Mouse (Mus musculus) gastrocnemius, adult 8-10 months (tissue): ENCODE results near the gene Zcchc17. TPM values are rescaled to one million over a fixed set of nuclear protein-coding genes. Genes with fewer than 3 reads are reported as not detected.

ENCODE experiments used
- DNase-seq, 2 experiments: peaks; one replicate each; pipeline ENCODE4 v3.0.0; 2022; ENCODE audit warnings: low spot score in 2 of 2
- total RNA-seq, 4 experiments: library from RNA; stranded (reverse); gene quantifications; 2 replicates each; pipeline ENCODE4 v1.2.4; 2022

Zcchc17 gene
- total RNA-seq, 4 experiments from 2014 or later, result 33.9 to 46.4 (median 43.9) TPM

GRCm38 (mm10) chr4:130318122-130318521 lies 41.6 kb downstream of the Zcchc17 start:
- no peak for DNase-seq

GRCm38 (mm10) chr4:130316691-130317090 lies 43.1 kb downstream of the Zcchc17 start:
- no peak for DNase-seq

- no peak for DNase-seq
Measured at GRCm38 (mm10) chr4:130315771-130316527, 43.8 kb downstream of the Zcchc17 start.

GRCm38 (mm10) chr4:130313552-130313951 lies 46.2 kb downstream of the Zcchc17 start:
- DNase-seq, result no peak

- DNase-seq, result peak in 1 of 2 experiments; percentile 12
Measured at GRCm38 (mm10) chr4:130312526-130312925, 47.2 kb downstream of the Zcchc17 start.

GRCm38 (mm10) chr4:130309254-130309653 lies 50.5 kb downstream of the Zcchc17 start:
- no peak for DNase-seq

GRCm38 (mm10) chr4:130308231-130309081 lies 51.3 kb downstream of the Zcchc17 start, which contains the start of the genes Fabp3 and Gm10570:
TSS of gene Fabp3 (plus strand) at chr4:130308595.
TSS of gene Gm10570 (minus strand) at chr4:130308674.
- DNase-seq, result peak; percentile 59 to 76

- DNase-seq, result peak in 1 of 2 experiments; percentile 42
Measured at GRCm38 (mm10) chr4:130307851-130308230, 51.9 kb downstream of the Zcchc17 start.

- DNase-seq, result peak; percentile 57 to 63
Measured at GRCm38 (mm10) chr4:130306796-130307630, 52.7 kb downstream of the Zcchc17 start.

- DNase-seq, result no peak
Measured at GRCm38 (mm10) chr4:130304746-130305145, 55.0 kb downstream of the Zcchc17 start.

GRCm38 (mm10) chr4:130302285-130302870 lies 57.4 kb downstream of the Zcchc17 start:
- DNase-seq, result no peak

GRCm38 (mm10) chr4:130299629-130300018 lies 60.1 kb downstream of the Zcchc17 start:
- DNase-seq, result no peak

GRCm38 (mm10) chr4:130298877-130299628 lies 60.7 kb downstream of the Zcchc17 start:
- DNase-seq, result peak; percentile 80 to 90

- DNase-seq, result no peak
Measured at GRCm38 (mm10) chr4:130297123-130297529, 62.6 kb downstream of the Zcchc17 start.

- no peak for DNase-seq
Measured at GRCm38 (mm10) chr4:130296243-130296965, 63.3 kb downstream of the Zcchc17 start.

- DNase-seq, result no peak
Measured at GRCm38 (mm10) chr4:130295047-130295745, 64.5 kb downstream of the Zcchc17 start.

- no peak for DNase-seq
Measured at GRCm38 (mm10) chr4:130294513-130294912, 65.2 kb downstream of the Zcchc17 start.

GRCm38 (mm10) chr4:130292271-130292670 lies 67.5 kb downstream of the Zcchc17 start:
- peak; percentile 47 to 57 for DNase-seq

GRCm38 (mm10) chr4:130289824-130290223 lies 69.9 kb downstream of the Zcchc17 start:
- no peak for DNase-seq
